In the genomic region with DNA sequence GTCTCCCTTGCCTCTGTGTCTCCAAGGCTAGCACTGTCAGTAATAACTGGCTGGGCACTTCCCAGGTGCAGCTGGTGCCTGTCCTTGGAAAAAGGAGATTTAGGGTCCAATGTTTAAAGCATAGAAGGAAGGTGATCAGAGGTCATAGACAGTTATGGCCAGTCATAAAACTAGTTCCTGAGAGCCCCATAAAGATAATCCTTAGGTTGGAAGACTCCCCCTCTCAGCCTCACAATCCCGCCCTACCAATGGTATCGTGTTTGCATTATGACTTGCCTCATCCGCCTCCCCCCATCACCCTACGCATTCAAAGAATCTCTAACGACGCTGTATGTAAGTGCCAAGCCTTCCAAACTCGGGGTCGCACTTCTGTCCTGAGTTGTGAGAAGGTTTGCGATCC, we compare ENCODE assay signal across 23 mouse cellular contexts. TPM values are rescaled to one million over a fixed set of nuclear protein-coding genes. Genes with fewer than 3 reads are reported as not detected.
"Had no signal": no experiment of that assay in that cellular context is flagged by ENCODE, and none has a peak within 500 bp of the region (broad histone marks: within the 10 kb centered on the region; RNA-seq: fewer than 3 reads in every experiment).

No protein-coding gene starts in this region.

- H3K36me3 ChIP-seq: limb, embryonic 15.5 days; liver, embryonic 12.5 days; midbrain, embryonic 10.5 days; neural tube, embryonic 15.5 days had no signal

- H3K4me3 ChIP-seq: limb, embryonic 15.5 days; liver, embryonic 12.5 days; midbrain, embryonic 10.5 days; myocyte; neural tube, embryonic 15.5 days had no signal

- DNase-seq: kidney, postnatal 25 days; layer of hippocampus, adult 9-11 months; layer of hippocampus, postnatal 36 days; lung, embryonic 14.5 days; lung, postnatal 10 days; lung, postnatal 4 days; midbrain, embryonic 14.5 days; right cerebral cortex, adult 18-20 months; right cerebral cortex, postnatal 25 days; thymus, adult 18-20 months; thymus, postnatal 4 days had no signal

- H3K4me2 ChIP-seq: limb, embryonic 15.5 days; liver, embryonic 12.5 days; lung, embryonic 14.5 days; neural tube, embryonic 15.5 days had no signal

- H3K27ac ChIP-seq: limb, embryonic 15.5 days; liver, embryonic 12.5 days; midbrain, embryonic 10.5 days; neural tube, embryonic 15.5 days had no signal

- H3K9me3 ChIP-seq: limb, embryonic 15.5 days; liver, embryonic 12.5 days; midbrain, embryonic 10.5 days; neural tube, embryonic 15.5 days had no signal

- H3K9ac ChIP-seq: limb, embryonic 15.5 days; liver, embryonic 12.5 days; lung, embryonic 14.5 days; neural tube, embryonic 15.5 days had no signal

- ATAC-seq: liver, embryonic 12.5 days had no signal

RNA-seq across cellular contexts. Expression of a gene that starts 21.3 kb away (rescaled TPM):
- total RNA-seq: layer of hippocampus, adult 18-20 months; left cerebral cortex, postnatal 25 days; megakaryocyte, adult 5-6 weeks had no signal
- polyA plus RNA-seq: midbrain, embryonic 14.5 days; myocyte had no signal

RNA-seq across cellular contexts. Expression of a gene that starts 40.4 kb away (rescaled TPM):
- total RNA-seq: layer of hippocampus, adult 18-20 months; layer of hippocampus, postnatal 36 days; left cerebral cortex, adult 8-10 months; left cerebral cortex, postnatal 25 days had no signal
- polyA plus RNA-seq: limb, embryonic 11.5 days; limb, embryonic 15.5 days; lung, embryonic 14.5 days; midbrain, embryonic 14.5 days; myocyte; neural tube, embryonic 11.5 days; neural tube, embryonic 15.5 days; stomach, embryonic 14.5 days had no signal
